11 mouse cellular contexts compared by ENCODE assay signal in the genomic region with DNA sequence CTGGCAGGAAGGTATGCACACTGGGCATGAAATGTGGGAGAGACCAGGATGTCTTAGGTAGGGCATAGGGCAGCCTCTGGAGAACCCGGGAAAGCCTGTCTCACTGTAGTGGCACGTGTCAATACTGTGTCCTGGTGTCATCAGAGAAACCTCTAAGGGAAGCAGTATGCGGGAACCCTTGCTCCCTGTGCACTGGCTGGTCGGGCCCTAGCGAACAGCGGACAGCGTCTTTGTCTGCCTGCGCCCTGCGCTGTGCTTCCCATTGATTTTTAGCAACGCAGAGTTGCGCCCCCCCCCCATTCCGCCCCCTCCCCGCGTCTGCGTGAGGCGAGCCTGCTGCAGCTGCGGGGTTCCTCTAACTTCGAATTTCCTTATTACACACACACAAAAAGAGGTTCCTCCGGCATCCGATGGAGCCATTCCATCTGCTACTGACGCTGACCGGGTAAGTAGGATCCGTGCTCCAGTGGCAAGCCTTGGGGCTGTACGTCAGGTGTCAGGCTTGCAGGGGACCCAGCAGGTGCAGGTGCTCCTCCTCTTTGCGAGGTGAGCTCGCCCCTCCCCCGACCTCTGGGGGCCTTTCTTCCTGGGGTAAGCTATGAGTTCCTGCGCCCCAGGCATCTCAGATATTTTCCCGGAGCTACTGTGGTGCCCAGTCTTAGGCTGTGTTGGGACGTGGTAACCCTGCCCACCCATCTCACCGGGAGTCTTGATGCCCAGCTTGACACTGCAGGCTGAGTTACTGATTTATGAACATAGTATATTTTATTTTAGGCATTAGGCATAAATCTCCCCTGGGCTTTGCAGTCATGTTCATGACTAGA.
A peak's percentile ranks its signal among the peaks of the same experiment; 100 is the strongest.
DNase-seq lines count a peak whose midpoint lies in the region; ATAC-seq lines count a peak whose summit lies in the region.
"Had no signal": no experiment of that assay in that cellular context is flagged by ENCODE, and none has a peak within 500 bp of the region (broad histone marks: within the 10 kb centered on the region; RNA-seq: fewer than 3 reads in every experiment).

No protein-coding gene starts in this region.

- H3K36me3 ChIP-seq in heart, embryonic 13.5 days = no peaks in the 10 kb centered on the region
- H3K36me3 ChIP-seq in hindbrain, embryonic 13.5 days = no peaks in the 10 kb centered on the region
- H3K36me3 ChIP-seq in midbrain, embryonic 16.5 days (ENCODE audit: control insufficient read depth, insufficient read depth, low read length) = no peaks in the 10 kb centered on the region

- no peak overlapping the region for H3K9ac ChIP-seq in heart, embryonic 13.5 days
- peak overlapping the region; percentile 76 for H3K9ac ChIP-seq in hindbrain, embryonic 13.5 days
- H3K9ac ChIP-seq in midbrain, embryonic 16.5 days (ENCODE audit: low read depth, low read length) = peak overlapping the region; percentile 65

- DNase-seq in heart, postnatal 4 days = no peak
- DNase-seq in embryo, embryonic 11 days = peak; percentile 45
- DNase-seq in thymus, postnatal 0 days (ENCODE audit: low spot score) = no peak
- DNase-seq in MN1 (ENCODE audit: low spot score) = no peak
- DNase-seq in cerebellum, postnatal 4 days (ENCODE audit: low spot score in 2 of 2) = no peak
- DNase-seq: B cell, adult 2 months; cerebellum, adult 9-10 months; lung, postnatal 36 days had no signal

- 5% methylated on average over 31 of the region's 31 CpGs for WGBS in heart, embryonic 13.5 days
- WGBS in hindbrain, embryonic 13.5 days = 3% methylated on average over 31 of the region's 31 CpGs
- WGBS in midbrain, embryonic 16.5 days = under 1% methylated on average over 30 of the region's 31 CpGs

- peaks cover 83% of the 10 kb centered on the region for H3K27me3 ChIP-seq in heart, embryonic 13.5 days (replicated peaks)
- H3K27me3 ChIP-seq in hindbrain, embryonic 13.5 days = peaks cover 26% of the 10 kb centered on the region
- H3K27me3 ChIP-seq in midbrain, embryonic 16.5 days (ENCODE audit: control insufficient read depth, insufficient read depth, low read depth, low read length) = no peaks in the 10 kb centered on the region

- no peak overlapping the region for H3K27ac ChIP-seq in heart, embryonic 13.5 days (replicated peaks)
- H3K27ac ChIP-seq in hindbrain, embryonic 13.5 days = peak overlapping the region; percentile 76
- H3K27ac ChIP-seq in midbrain, embryonic 16.5 days (ENCODE audit: low read length) = peak overlapping the region; percentile 60

- H3K9me3 ChIP-seq in heart, embryonic 13.5 days = no peaks in the 10 kb centered on the region
- no peaks in the 10 kb centered on the region for H3K9me3 ChIP-seq in hindbrain, embryonic 13.5 days
- H3K9me3 ChIP-seq in midbrain, embryonic 16.5 days (replicated peaks; ENCODE audit: control insufficient read depth, low read length, poor library complexity, severe bottlenecking) = no peaks in the 10 kb centered on the region

- peak overlapping the region; percentile 20; the same call in 1 of the 2 replicates for H3K4me3 ChIP-seq in heart, embryonic 13.5 days
- peak overlapping the region; percentile 42 for H3K4me3 ChIP-seq in hindbrain, embryonic 13.5 days
- H3K4me3 ChIP-seq in midbrain, embryonic 16.5 days (ENCODE audit: low read depth, low read length) = peak overlapping the region; percentile 38

- no peak for ATAC-seq in heart, embryonic 13.5 days (ENCODE audit: extremely low read depth, insufficient number of reproducible peaks, low FRiP score, low TSS enrichment)
- ATAC-seq in hindbrain, embryonic 13.5 days (ENCODE audit: low FRiP score) = peak; percentile 72
- ATAC-seq in midbrain, embryonic 16.5 days = peak; percentile 66

- H3K4me1 ChIP-seq in heart, embryonic 13.5 days = no peaks in the 10 kb centered on the region
- H3K4me1 ChIP-seq in hindbrain, embryonic 13.5 days (replicated peaks) = peaks cover 55% of the 10 kb centered on the region
- peaks cover 35% of the 10 kb centered on the region for H3K4me1 ChIP-seq in midbrain, embryonic 16.5 days (ENCODE audit: control insufficient read depth, insufficient read depth, low read length)

- H3K4me2 ChIP-seq in heart, embryonic 13.5 days = peak overlapping the region; percentile 42
- H3K4me2 ChIP-seq in hindbrain, embryonic 13.5 days = peak overlapping the region; percentile 68
- peak overlapping the region; percentile 70 for H3K4me2 ChIP-seq in midbrain, embryonic 16.5 days (ENCODE audit: low read length)
